10 mouse cellular contexts compared by ENCODE assay signal in the genomic region with DNA sequence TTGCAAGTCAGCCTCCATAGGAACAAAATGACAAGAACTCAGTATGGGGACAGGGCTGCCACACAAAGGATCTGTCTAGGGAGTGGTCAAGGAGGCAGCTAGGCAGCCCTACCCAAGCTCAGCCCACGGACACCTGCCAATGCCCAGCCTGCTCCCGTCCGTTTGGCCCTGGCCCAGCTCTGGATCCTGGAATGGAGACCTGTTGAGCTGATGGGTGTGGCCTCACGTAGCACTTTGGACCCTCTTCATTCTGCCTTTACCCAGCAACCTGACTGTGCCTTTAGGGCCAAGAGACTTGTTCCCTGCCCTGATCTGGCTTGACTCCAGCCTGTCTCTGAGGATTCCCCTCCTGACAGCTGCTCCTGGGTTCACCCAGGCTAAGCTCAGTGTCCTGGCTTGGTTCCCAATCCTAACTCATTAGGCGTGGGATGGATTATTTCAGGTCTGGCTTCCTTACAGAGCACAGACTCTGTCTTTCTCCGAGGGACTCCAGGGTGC. TPM values are rescaled to one million over a fixed set of nuclear protein-coding genes. Genes with fewer than 3 reads are reported as not detected.
DNase-seq lines count a peak whose midpoint lies in the region; ATAC-seq and TF ChIP-seq lines count a peak whose summit lies in the region.
"Had no signal": no experiment of that assay in that cellular context is flagged by ENCODE, and none has a peak within 500 bp of the region (broad histone marks: within the 10 kb centered on the region; RNA-seq: fewer than 3 reads in every experiment).

No protein-coding gene starts in this region.

- H3K4me1 ChIP-seq in midbrain, postnatal 0 days (ENCODE audit: insufficient read depth, low read length), result no peaks in the 10 kb centered on the region
- no peaks in the 10 kb centered on the region for H3K4me1 ChIP-seq in midbrain, embryonic 15.5 days
- H3K4me1 ChIP-seq in intestine, embryonic 16.5 days (ENCODE audit: control insufficient read depth, insufficient read depth, low read length), result no peaks in the 10 kb centered on the region; the same call in 1 of the 2 replicates

- no peak overlapping the region for H3K9ac ChIP-seq in midbrain, postnatal 0 days (replicated peaks; ENCODE audit: low read length, poor library complexity, severe bottlenecking)
- H3K9ac ChIP-seq in midbrain, embryonic 15.5 days, result no peak overlapping the region
- no peak overlapping the region for H3K9ac ChIP-seq in intestine, embryonic 16.5 days (ENCODE audit: low read depth, low read length)

- ATAC-seq in midbrain, postnatal 0 days (ENCODE audit: low FRiP score), result no peak
- ATAC-seq in midbrain, embryonic 15.5 days (replicated peaks), result no peak
- ATAC-seq in intestine, embryonic 16.5 days, result peak; percentile 67
- peak; percentile 19; the same call in 1 of the 2 replicates for ATAC-seq in neutrophil, adult 5-6 weeks (ENCODE audit: extremely low read depth, insufficient number of reproducible peaks, low FRiP score, poor library complexity, severe bottlenecking)
- ATAC-seq in erythroblast, adult 5-6 weeks (replicated peaks; ENCODE audit: low FRiP score, poor library complexity, severe bottlenecking), result no peak

- H3K36me3 ChIP-seq in midbrain, postnatal 0 days (ENCODE audit: insufficient read depth, low read length), result no peaks in the 10 kb centered on the region
- no peaks in the 10 kb centered on the region for H3K36me3 ChIP-seq in midbrain, embryonic 15.5 days (replicated peaks)
- no peaks in the 10 kb centered on the region for H3K36me3 ChIP-seq in intestine, embryonic 16.5 days (ENCODE audit: control insufficient read depth, insufficient read depth, low read length)

- 58% methylated on average over 6 of the region's 6 CpGs for WGBS in midbrain, postnatal 0 days
- 58% methylated on average over 6 of the region's 6 CpGs for WGBS in midbrain, embryonic 15.5 days
- 48% methylated on average over 6 of the region's 6 CpGs for WGBS in intestine, embryonic 16.5 days

- TF ChIP-seq CTCF in midbrain, postnatal 0 days (IDR thresholded peaks at IDR 0.05), result no peak

- H3K27ac ChIP-seq in midbrain, postnatal 0 days (ENCODE audit: low read depth, low read length), result no peak overlapping the region
- no peak overlapping the region for H3K27ac ChIP-seq in midbrain, embryonic 15.5 days
- no peak overlapping the region for H3K27ac ChIP-seq in intestine, embryonic 16.5 days (ENCODE audit: low read length)
- H3K27ac ChIP-seq: macrophage had no signal

- DNase-seq in cerebellum, postnatal 14 days, result peak; percentile 40 to 60
- DNase-seq in cerebellum, adult 11 months, result no peak
- DNase-seq in midbrain, postnatal 0 days (ENCODE audit: low spot score), result peak; percentile 66
- DNase-seq in ovary, postnatal 10 days (ENCODE audit: low spot score), result no peak
- DNase-seq: B cell, adult 2 months had no signal

- H3K4me2 ChIP-seq in midbrain, postnatal 0 days (ENCODE audit: low read depth, low read length, poor library complexity, severe bottlenecking), result no peak overlapping the region
- no peak overlapping the region for H3K4me2 ChIP-seq in midbrain, embryonic 15.5 days
- H3K4me2 ChIP-seq in intestine, embryonic 16.5 days (ENCODE audit: low read depth, low read length), result no peak overlapping the region

- no peaks in the 10 kb centered on the region for H3K9me3 ChIP-seq in midbrain, postnatal 0 days (ENCODE audit: low read length)
- no peaks in the 10 kb centered on the region for H3K9me3 ChIP-seq in midbrain, embryonic 15.5 days
- H3K9me3 ChIP-seq in intestine, embryonic 16.5 days (ENCODE audit: control insufficient read depth, low read length), result no peaks in the 10 kb centered on the region

- H3K4me3 ChIP-seq in midbrain, postnatal 0 days (ENCODE audit: low read depth, low read length), result no peak overlapping the region
- H3K4me3 ChIP-seq in midbrain, embryonic 15.5 days, result no peak overlapping the region
- no peak overlapping the region for H3K4me3 ChIP-seq in intestine, embryonic 16.5 days (ENCODE audit: low read length)

- no peaks in the 10 kb centered on the region for H3K27me3 ChIP-seq in midbrain, postnatal 0 days (ENCODE audit: insufficient read depth, low read length)
- H3K27me3 ChIP-seq in midbrain, embryonic 15.5 days (replicated peaks), result no peaks in the 10 kb centered on the region; the same call in 1 of the 2 replicates
- no peaks in the 10 kb centered on the region for H3K27me3 ChIP-seq in intestine, embryonic 16.5 days (replicated peaks; ENCODE audit: control insufficient read depth, insufficient read depth, low read length)

RNA-seq across cellular contexts. Expression of a gene that starts 50.5 kb away (rescaled TPM):
- total RNA-seq in midbrain, postnatal 0 days (2014; rRNA removed), result 12.2 and 12.3 TPM in 2 replicates
- polyA plus RNA-seq in midbrain, postnatal 0 days (2015; fragmentation: Nextera tagmentation; extraction: Ambion mirVana), result 8.0 and 8.3 TPM in 2 replicates
- 15.5 and 17.2 TPM in 2 replicates for polyA plus RNA-seq in midbrain, embryonic 15.5 days (2015; fragmentation: Nextera tagmentation; extraction: Ambion mirVana)
- polyA plus RNA-seq in intestine, embryonic 16.5 days (2015; fragmentation: Nextera tagmentation; extraction: Ambion mirVana), result 2.1 and 2.4 TPM in 2 replicates
- not detected in 2 replicates for total RNA-seq in neutrophil, adult 5-6 weeks (2017)
- total RNA-seq in erythroblast, adult 5-6 weeks (2015; ENCODE audit: low replicate concordance), result not detected in 2 replicates
- not detected in 2 replicates for total RNA-seq in erythroblast, adult 5-6 weeks (2017; ENCODE audit: low replicate concordance)
- polyA plus RNA-seq: macrophage had no signal

Comparison
In these comparisons a context has a peak if more than half of its experiments do, and no peak if none do; other contexts are left out.
1. DNase-seq: peak in cerebellum, postnatal 14 days (2 of 2) and midbrain, postnatal 0 days (single experiment); none in cerebellum, adult 11 months (single experiment) and ovary, postnatal 10 days (single experiment).
2. ATAC-seq: peak in intestine, embryonic 16.5 days (single experiment) and neutrophil, adult 5-6 weeks (single experiment); none in midbrain, postnatal 0 days (single experiment), midbrain, embryonic 15.5 days (single experiment) and erythroblast, adult 5-6 weeks (single experiment).
3. RNA of a gene that starts 50.5 kb away (total RNA-seq): 12.2 to 12.3 TPM in midbrain, postnatal 0 days; not detected in neutrophil, adult 5-6 weeks and not detected in erythroblast, adult 5-6 weeks; every median in the first group is over 10 times any median in the second.